Mouse (Mus musculus): Measurements from ENCODE around the gene Mylk. TPM values are rescaled to one million over a fixed set of nuclear protein-coding genes. Genes with fewer than 3 reads are reported as not detected.
A peak's percentile ranks its signal among the peaks of the same experiment; 100 is the strongest.

Gene Mylk
- polyA plus RNA-seq, 1 experiment, result 306 TPM

GRCm38 (mm10) chr16:34930110-34930509 is 185.1 kb downstream of the Mylk start:
- 20% methylated on average over 7 of the region's 7 CpGs for WGBS
- peak; percentile 75 for DNase-seq (ENCODE audit: low read depth, low spot score)

- 76% methylated on average over 2 of the region's 2 CpGs for WGBS
- no peak for DNase-seq (ENCODE audit: low read depth, low spot score)
Measured at GRCm38 (mm10) chr16:34931306-34931705, 186.3 kb downstream of the Mylk start.

GRCm38 (mm10) chr16:34933173-34933572 is 188.2 kb downstream of the Mylk start:
- 22% methylated on average over 4 of the region's 4 CpGs for WGBS
- no peak for DNase-seq (ENCODE audit: low read depth, low spot score)

- DNase-seq (ENCODE audit: low read depth, low spot score), result no peak
- WGBS, result 73% methylated on average over 6 of the region's 6 CpGs
Measured at GRCm38 (mm10) chr16:34934486-34934885, 189.5 kb downstream of the Mylk start.

GRCm38 (mm10) chr16:34935514-34936338 is 190.7 kb downstream of the Mylk start:
- WGBS, result 66% methylated on average over 9 of the region's 9 CpGs
- DNase-seq (ENCODE audit: low read depth, low spot score), result no peak

GRCm38 (mm10) chr16:34936339-34936810 is 191.4 kb downstream of the Mylk start:
- WGBS, result 41% methylated on average over 9 of the region's 9 CpGs
- no peak for DNase-seq (ENCODE audit: low read depth, low spot score)

- DNase-seq (ENCODE audit: low read depth, low spot score), result no peak
- WGBS, result 51% methylated on average over 4 of the region's 4 CpGs
Measured at GRCm38 (mm10) chr16:34937611-34938010, 192.6 kb downstream of the Mylk start.

GRCm38 (mm10) chr16:34938248-34938647 is 193.2 kb downstream of the Mylk start:
- WGBS, result 42% methylated on average over 2 of the region's 2 CpGs
- DNase-seq (ENCODE audit: low read depth, low spot score), result no peak

- 62% methylated on average over 5 of the region's 5 CpGs for WGBS
- no peak for DNase-seq (ENCODE audit: low read depth, low spot score)
Measured at GRCm38 (mm10) chr16:34939951-34940350, 194.9 kb downstream of the Mylk start.

- no peak for DNase-seq (ENCODE audit: low read depth, low spot score)
- 43% methylated on average over 5 of the region's 5 CpGs for WGBS
Measured at GRCm38 (mm10) chr16:34940363-34940762, 195.4 kb downstream of the Mylk start.

GRCm38 (mm10) chr16:34941915-34942314 is 196.9 kb downstream of the Mylk start:
- WGBS, result 80% methylated on average over 3 of the region's 3 CpGs
- no peak for DNase-seq (ENCODE audit: low read depth, low spot score)

GRCm38 (mm10) chr16:34946301-34946700 is 201.3 kb downstream of the Mylk start:
- no peak for DNase-seq (ENCODE audit: low read depth, low spot score)
- 91% methylated on average over 3 of the region's 3 CpGs for WGBS

GRCm38 (mm10) chr16:34950935-34951334 is 205.9 kb downstream of the Mylk start:
- WGBS, result 74% methylated on average over 9 of the region's 9 CpGs
- no peak for DNase-seq (ENCODE audit: low read depth, low spot score)

GRCm38 (mm10) chr16:34952254-34952653 is 207.2 kb downstream of the Mylk start:
- 66% methylated on average over 5 of the region's 5 CpGs for WGBS
- DNase-seq (ENCODE audit: low read depth, low spot score), result no peak

- WGBS, result 63% methylated on average over 3 of the region's 3 CpGs
- no peak for DNase-seq (ENCODE audit: low read depth, low spot score)
Measured at GRCm38 (mm10) chr16:34952798-34953197, 207.8 kb downstream of the Mylk start.

GRCm38 (mm10) chr16:34953501-34953900 is 208.5 kb downstream of the Mylk start:
- WGBS, result 81% methylated on average over 10 of the region's 10 CpGs
- no peak for DNase-seq (ENCODE audit: low read depth, low spot score)

- WGBS, result 68% methylated on average over 8 of the region's 8 CpGs
- DNase-seq (ENCODE audit: low read depth, low spot score), result no peak
Measured at GRCm38 (mm10) chr16:34957487-34958230, 212.6 kb downstream of the Mylk start.

- DNase-seq (ENCODE audit: low read depth, low spot score), result peak; percentile 31
- 2% methylated on average over 9 of the region's 9 CpGs for WGBS
Measured at GRCm38 (mm10) chr16:34958667-34959066, 213.7 kb downstream of the Mylk start.

GRCm38 (mm10) chr16:34959261-34959660 is 214.3 kb downstream of the Mylk start:
- no peak for DNase-seq (ENCODE audit: low read depth, low spot score)
- 80% methylated on average over 5 of the region's 5 CpGs for WGBS

GRCm38 (mm10) chr16:34960243-34960642 is 215.2 kb downstream of the Mylk start:
- WGBS, result 77% methylated on average over 5 of the region's 5 CpGs
- no peak for DNase-seq (ENCODE audit: low read depth, low spot score)
